Mouse (Mus musculus) forebrain, embryonic 12.5 days (tissue): Measurements from ENCODE around the gene Hlcs. TPM values are rescaled to one million over a fixed set of nuclear protein-coding genes. Genes with fewer than 3 reads are reported as not detected.
A peak's percentile ranks its signal among the peaks of the same experiment; 100 is the strongest.

Experiments
- ATAC-seq: fragments of 200-750 bp; cut with Nextera tagmentation; 2 replicates; pipeline ENCODE4 v1.8.0; 2017; ENCODE audit warnings: moderate TSS enrichment; ENCODE audit not compliant: low FRiP score
- H3K27ac ChIP-seq: fragments of 300-500 bp; sonication (generic); 2 replicates; pipeline ENCODE4 v1.5.1; 2016; ENCODE audit warnings: mild to moderate bottlenecking
- H3K27me3 ChIP-seq: fragments of 300-500 bp; sonication (generic); 2 replicates; pipeline ENCODE4 v1.6.1; 2016; ENCODE audit warnings: mild to moderate bottlenecking
- H3K36me3 ChIP-seq: fragments of 300-500 bp; sonication (generic); replicated peaks from 2 replicates; pipeline ENCODE4 v1.6.1; 2016; ENCODE audit warnings: mild to moderate bottlenecking
- H3K4me1 ChIP-seq: fragments of 300-500 bp; sonication (generic); 2 replicates; pipeline ENCODE4 v1.6.1; 2016
- H3K4me2 ChIP-seq: fragments of 300-500 bp; sonication (generic); 2 replicates; pipeline ENCODE4 v1.6.1; 2016; ENCODE audit warnings: mild to moderate bottlenecking, moderate library complexity
- H3K4me3 ChIP-seq: fragments of 300-500 bp; sonication (generic); replicated peaks from 2 replicates; pipeline ENCODE4 v1.5.1; 2016; ENCODE audit warnings: mild to moderate bottlenecking
- H3K9ac ChIP-seq: fragments of 300-500 bp; sonication (generic); 2 replicates; pipeline ENCODE4 v1.6.1; 2016; ENCODE audit warnings: mild to moderate bottlenecking
- H3K9me3 ChIP-seq: fragments of 300-500 bp; sonication (generic); 2 replicates; pipeline ENCODE4 v1.6.1; 2016
- WGBS: fragments of 180-500 bp; shearing (Covaris S2); methylation state at CpG from one replicate; pipeline ENCODE4 v1.1.7; 2016; 5-methylcytosine and 5-hydroxymethylcytosine counted together
- polyA plus RNA-seq: library from polyadenylated mRNA; unstranded; fragments of >200 nt; fragmentation: Nextera tagmentation; extraction: Ambion mirVana; gene quantifications from 2 replicates; pipeline ENCODE4 v1.2.1, GENCODE M21; 2016

The Hlcs gene
- polyA plus RNA-seq, 1 experiment from 2014 or later: 13.6 TPM

DNA sequence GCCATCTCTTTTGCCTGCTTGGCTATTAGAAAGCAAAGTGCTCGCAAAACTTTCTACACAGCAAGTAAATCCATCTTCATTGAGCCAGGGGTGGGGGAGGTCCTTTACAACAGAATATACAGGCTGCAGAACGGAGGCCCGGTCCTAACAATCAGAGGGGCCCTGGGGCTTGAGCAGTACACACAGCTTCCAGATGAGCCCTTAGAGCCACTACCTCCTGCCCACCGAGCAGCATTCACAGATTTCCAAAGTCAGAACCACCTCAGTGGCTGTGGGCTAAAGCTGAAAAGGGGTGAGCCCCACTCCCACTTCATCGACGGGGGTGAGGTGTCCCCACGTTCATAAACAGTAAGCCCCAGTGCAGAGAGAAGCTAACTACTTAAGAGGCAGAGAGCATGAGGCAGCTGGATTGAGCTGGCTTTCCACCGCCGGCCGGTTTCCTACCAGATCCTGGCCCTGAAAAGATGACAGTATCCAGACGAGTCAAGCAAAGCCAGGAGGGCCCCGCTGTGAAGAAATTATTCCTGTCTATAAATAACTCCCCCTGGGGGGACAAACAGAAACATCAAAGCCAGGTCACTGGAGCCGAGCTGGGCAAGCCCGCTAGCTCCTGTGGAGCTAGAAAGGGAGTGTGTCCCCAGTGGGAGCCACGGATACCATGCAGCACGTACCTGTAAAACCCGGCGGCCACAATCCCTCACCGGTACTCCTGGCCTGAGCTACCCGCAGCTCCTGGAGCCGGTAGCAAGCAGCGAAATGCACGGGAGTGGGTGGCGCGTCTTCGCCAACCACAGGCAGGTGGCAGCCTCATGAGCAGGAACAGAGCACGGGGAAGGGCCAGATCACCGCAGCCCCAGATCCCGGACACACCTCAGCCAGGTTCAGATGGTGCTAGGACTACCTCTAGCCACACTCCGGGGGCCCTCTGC is 10.8 kb downstream of the Hlcs start:
- Histone ChIP-seq H3K27ac (no peak overlapping the region; the same call in 1 of the 2 replicates), H3K4me2 (peak overlapping the region; percentile 47), H3K27me3 (peaks cover 22% of the 10 kb centered on the region), H3K36me3 (0 out of 2 replicates have a peak, but pooled peaks cover 4% of the 10 kb centered on the region), H3K4me1 (peaks cover 17% of the 10 kb centered on the region), H3K9ac (peak overlapping the region; percentile 51), H3K4me3 (peak overlapping the region; percentile 5; the same call in 1 of the 2 replicates), H3K9me3 (no peaks in the 10 kb centered on the region)
- no peak for ATAC-seq
- WGBS: 8% methylated on average over 30 of the region's 30 CpGs

DNA sequence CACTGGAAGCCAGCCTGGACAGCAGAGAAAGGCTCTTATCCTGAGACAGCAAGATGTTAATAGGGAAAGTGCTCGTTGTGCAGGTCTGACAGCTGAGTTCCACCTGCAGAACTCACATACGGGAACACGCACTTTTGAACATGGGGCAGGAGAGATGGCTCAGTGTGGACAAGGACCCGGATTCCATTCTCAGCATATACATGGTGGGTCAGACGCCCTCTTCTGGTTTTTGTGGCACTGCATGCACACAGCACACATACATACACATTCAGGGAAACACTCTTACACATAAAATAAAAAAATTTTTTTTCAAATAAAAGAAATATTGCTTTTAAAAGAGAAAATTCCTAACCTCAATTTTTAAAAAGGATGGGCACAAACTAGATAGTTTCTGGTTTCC is 11.7 kb downstream of the Hlcs start:
- Histone ChIP-seq H3K9me3 (no peaks in the 10 kb centered on the region), H3K27me3 (peaks cover 22% of the 10 kb centered on the region), H3K27ac (no peak overlapping the region), H3K4me2 (no peak overlapping the region), H3K4me1 (peaks cover 16% of the 10 kb centered on the region), H3K4me3 (no peak overlapping the region), H3K9ac (no peak overlapping the region), H3K36me3 (0 out of 2 replicates have a peak, but pooled peaks cover 4% of the 10 kb centered on the region)
- 82% methylated on average over 5 of the region's 5 CpGs for WGBS
- no peak for ATAC-seq

DNA sequence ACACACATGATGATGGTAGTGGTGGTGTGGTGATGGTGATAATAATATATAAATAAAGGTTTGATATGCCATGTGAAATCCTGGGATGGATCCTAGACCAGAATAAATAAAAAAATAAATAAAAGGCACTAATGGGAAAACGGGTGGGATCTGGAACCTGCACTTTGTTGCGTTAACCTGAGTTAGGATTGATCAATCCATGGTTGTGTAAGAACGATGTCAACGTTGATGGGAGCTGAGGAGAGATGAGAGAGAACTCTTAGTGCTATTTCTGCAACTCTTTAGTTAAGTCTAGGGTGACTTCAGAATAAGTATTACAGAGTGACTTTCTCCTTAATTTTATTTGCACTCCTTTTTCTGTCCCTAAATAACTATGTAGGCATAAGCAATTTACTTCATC is 12.2 kb downstream of the Hlcs start:
- H3K27me3 ChIP-seq: peaks cover 22% of the 10 kb centered on the region
- H3K9ac ChIP-seq: no peak overlapping the region
- H3K27ac ChIP-seq: no peak overlapping the region
- no peak overlapping the region for H3K4me3 ChIP-seq
- 0 out of 2 replicates have a peak, but pooled peaks cover 4% of the 10 kb centered on the region for H3K36me3 ChIP-seq
- H3K4me1 ChIP-seq: peaks cover 16% of the 10 kb centered on the region
- 96% methylated on average over 4 of the region's 4 CpGs for WGBS
- H3K9me3 ChIP-seq: no peaks in the 10 kb centered on the region
- no peak for ATAC-seq
- H3K4me2 ChIP-seq: no peak overlapping the region

DNA sequence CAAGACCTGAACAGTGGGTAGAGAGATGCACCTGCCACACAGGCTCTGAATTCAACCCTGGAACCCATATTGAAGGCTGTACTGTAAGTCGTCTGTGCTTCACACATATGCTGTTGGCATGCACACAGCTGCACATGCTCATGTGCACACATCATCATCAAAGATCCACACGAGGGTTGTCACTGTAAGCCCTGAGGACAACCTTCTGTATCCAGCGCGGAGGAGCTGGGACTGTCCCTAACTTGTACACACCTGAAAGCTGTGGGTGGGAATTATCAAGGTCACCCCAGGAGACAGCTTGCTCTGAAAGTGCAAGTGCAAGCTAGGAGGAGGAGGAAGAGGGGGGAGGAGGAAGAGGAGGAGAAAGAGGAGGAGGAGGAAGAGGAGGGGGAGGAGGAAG is 14.2 kb downstream of the Hlcs start:
- H3K4me3 ChIP-seq: no peak overlapping the region
- H3K9me3 ChIP-seq: no peaks in the 10 kb centered on the region
- no peak overlapping the region for H3K9ac ChIP-seq
- 75% methylated on average over 4 of the region's 4 CpGs for WGBS
- no peak overlapping the region for H3K27ac ChIP-seq
- H3K4me2 ChIP-seq: no peak overlapping the region
- peaks cover 16% of the 10 kb centered on the region for H3K4me1 ChIP-seq
- H3K36me3 ChIP-seq: no peaks in the 10 kb centered on the region
- H3K27me3 ChIP-seq: peaks cover 20% of the 10 kb centered on the region
- no peak for ATAC-seq

DNA sequence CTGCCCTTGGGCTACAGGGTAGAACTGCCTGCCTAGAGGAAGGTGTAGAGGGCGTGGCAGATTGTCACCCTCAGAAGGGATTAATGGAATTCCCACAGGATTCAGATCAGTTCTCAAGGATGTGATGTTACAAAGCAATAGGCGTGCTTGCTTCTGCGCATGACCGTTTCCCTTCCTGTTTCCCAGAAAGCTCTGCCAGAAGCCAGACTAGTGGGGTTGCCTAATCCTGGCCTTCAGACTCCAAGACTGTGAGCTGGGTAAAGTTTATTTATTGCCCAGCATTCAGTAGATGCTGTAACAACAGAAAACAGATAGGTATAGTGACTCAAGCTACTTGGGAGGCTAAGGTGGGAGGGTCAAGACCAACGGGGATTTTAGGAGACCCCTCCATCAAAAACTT is 15.3 kb downstream of the Hlcs start:
- H3K9me3 ChIP-seq: no peaks in the 10 kb centered on the region
- peaks cover 12% of the 10 kb centered on the region for H3K4me1 ChIP-seq
- no peak for ATAC-seq
- peaks cover 11% of the 10 kb centered on the region for H3K27me3 ChIP-seq
- no peak overlapping the region for H3K4me2 ChIP-seq
- H3K27ac ChIP-seq: no peak overlapping the region
- no peak overlapping the region for H3K4me3 ChIP-seq
- no peak overlapping the region for H3K9ac ChIP-seq
- WGBS: 91% methylated on average over 5 of the region's 5 CpGs
- no peaks in the 10 kb centered on the region for H3K36me3 ChIP-seq

DNA sequence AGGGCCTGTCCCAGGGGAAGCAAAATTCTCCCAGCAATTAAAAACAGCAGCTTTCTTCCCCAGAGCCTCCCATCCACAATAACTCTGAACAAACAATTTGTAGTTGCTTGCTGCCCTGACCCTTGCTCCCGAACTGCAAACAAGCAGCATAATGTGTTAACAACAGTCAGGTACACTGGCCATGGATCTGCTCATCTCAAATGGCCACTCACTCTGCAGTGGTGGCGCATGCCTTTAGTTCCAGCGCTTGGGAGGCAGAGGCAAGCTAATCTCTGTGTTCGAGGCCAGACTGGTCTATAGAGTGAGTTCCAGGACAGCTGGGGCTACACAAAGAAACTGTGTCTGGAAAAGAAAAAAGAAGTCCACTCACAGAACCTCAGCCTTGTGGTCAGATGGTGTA is 22.2 kb downstream of the Hlcs start:
- Histone ChIP-seq H3K27ac (no peak overlapping the region), H3K4me2 (no peak overlapping the region), H3K9me3 (no peaks in the 10 kb centered on the region), H3K27me3 (no peaks in the 10 kb centered on the region), H3K4me1 (peaks cover 12% of the 10 kb centered on the region), H3K36me3 (no peaks in the 10 kb centered on the region), H3K9ac (no peak overlapping the region), H3K4me3 (no peak overlapping the region)
- no peak for ATAC-seq
- 83% methylated on average over 4 of the region's 4 CpGs for WGBS

DNA sequence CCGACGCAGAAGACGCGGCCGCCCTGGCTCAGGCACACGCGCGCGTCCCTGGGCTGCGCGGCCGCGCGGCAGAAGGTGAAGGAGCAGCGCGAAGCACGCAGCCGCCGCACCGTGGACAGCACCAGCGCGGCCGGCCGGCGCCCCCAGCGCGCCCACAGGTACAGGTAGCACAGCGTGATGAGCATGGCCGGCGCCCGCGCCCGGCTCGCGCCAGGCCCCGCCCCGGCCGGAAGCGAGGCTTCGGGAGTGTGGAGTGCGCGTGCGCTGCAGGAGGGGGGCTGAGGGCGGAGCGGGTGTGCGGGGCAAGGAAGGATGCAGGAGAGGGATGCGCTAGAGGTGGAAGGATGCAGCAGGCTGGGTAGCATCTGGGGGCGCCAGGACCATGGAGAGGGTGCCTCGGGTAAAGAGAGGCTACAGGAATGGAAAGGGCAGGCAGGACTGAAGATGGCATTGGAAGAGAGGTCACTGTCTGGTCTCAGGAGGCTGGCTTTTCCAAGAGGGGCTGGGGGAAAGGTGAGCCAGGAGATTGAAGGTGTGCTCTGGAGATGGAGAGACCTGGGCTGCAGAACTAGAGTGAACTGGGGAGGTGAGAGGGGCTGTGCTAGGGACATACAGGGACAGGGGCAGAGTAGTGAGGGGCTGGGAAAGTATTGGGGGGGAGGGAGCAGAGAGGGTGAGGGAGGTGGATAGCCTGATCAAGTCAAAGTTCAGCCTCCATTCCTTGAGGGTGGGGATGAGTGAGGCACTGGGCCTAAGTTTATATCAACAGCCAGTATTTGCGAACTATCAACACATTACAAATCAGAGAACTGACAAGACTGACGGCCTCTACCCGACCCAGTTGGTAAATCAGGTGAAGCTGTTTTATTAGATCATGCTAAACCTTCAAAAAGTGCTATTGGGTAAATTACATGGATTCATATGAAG is 23.0 kb downstream of the Hlcs start:
- no peaks in the 10 kb centered on the region for H3K9me3 ChIP-seq
- H3K4me2 ChIP-seq: peak overlapping the region; percentile 100
- peak; percentile 97 for ATAC-seq
- peak overlapping the region; percentile 90 for H3K9ac ChIP-seq
- H3K4me3 ChIP-seq: peak overlapping the region; percentile 94
- no peaks in the 10 kb centered on the region for H3K27me3 ChIP-seq
- 6% methylated on average over 50 of the region's 52 CpGs for WGBS
- no peaks in the 10 kb centered on the region for H3K36me3 ChIP-seq
- H3K27ac ChIP-seq: peak overlapping the region; percentile 67
- H3K4me1 ChIP-seq: peaks cover 12% of the 10 kb centered on the region

- Histone ChIP-seq H3K4me2 (peak overlapping the region; percentile 100), H3K9me3 (no peaks in the 10 kb centered on the region), H3K27me3 (no peaks in the 10 kb centered on the region), H3K27ac (peak overlapping the region; percentile 67), H3K36me3 (no peaks in the 10 kb centered on the region), H3K9ac (peak overlapping the region; percentile 90), H3K4me3 (peak overlapping the region; percentile 94), H3K4me1 (peaks cover 12% of the 10 kb centered on the region)
- ATAC-seq: peak; percentile 69
- 12% methylated on average over 39 of the region's 39 CpGs for WGBS
These were observed 24.0 kb downstream of the Hlcs start for GRCm38 (mm10) chr16:94289138-94290072.

- Histone ChIP-seq H3K36me3 (peaks cover 6% of the 10 kb centered on the region; the same call in 1 of the 2 replicates), H3K4me1 (peaks cover 12% of the 10 kb centered on the region), H3K4me3 (no peak overlapping the region), H3K9me3 (no peaks in the 10 kb centered on the region), H3K9ac (no peak overlapping the region), H3K27ac (no peak overlapping the region), H3K4me2 (no peak overlapping the region), H3K27me3 (no peaks in the 10 kb centered on the region)
- no peak for ATAC-seq
- 92% methylated on average over 9 of the region's 9 CpGs for WGBS
These were observed 25.5 kb downstream of the Hlcs start for GRCm38 (mm10) chr16:94287826-94288225.

GRCm38 (mm10) chr16:94283972-94284371 is 29.4 kb downstream of the Hlcs start:
- Histone ChIP-seq H3K27me3 (no peaks in the 10 kb centered on the region), H3K4me3 (no peak overlapping the region), H3K36me3 (peaks cover 13% of the 10 kb centered on the region), H3K9me3 (0 out of 2 replicates have a peak, but pooled peaks cover 4% of the 10 kb centered on the region), H3K9ac (no peak overlapping the region), H3K4me1 (peaks cover under 1% of the 10 kb centered on the region; the same call in 1 of the 2 replicates), H3K4me2 (no peak overlapping the region), H3K27ac (no peak overlapping the region)
- no peak for ATAC-seq
- WGBS: 88% methylated on average over 3 of the region's 3 CpGs

DNA sequence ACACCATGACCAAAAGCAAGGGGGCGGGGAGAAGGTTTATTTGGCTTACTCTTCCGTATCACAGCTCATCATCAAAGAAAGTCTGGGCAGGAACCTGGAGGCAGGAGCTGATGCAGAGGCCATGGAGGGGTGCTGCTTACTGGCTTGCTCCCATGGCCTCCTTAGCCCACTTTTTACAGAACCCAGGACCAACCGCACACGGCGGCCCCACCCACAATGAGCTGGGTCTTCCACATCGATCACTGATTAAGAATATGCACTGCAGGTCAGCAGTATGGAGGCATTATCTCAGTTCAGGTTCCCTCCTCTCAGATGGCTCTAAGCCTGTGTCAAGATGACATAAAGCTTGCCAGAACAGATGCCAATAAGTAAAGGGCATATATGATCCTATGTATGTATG is 42.5 kb downstream of the Hlcs start:
- Histone ChIP-seq H3K27me3 (no peaks in the 10 kb centered on the region), H3K9me3 (no peaks in the 10 kb centered on the region), H3K4me2 (no peak overlapping the region), H3K4me3 (no peak overlapping the region), H3K36me3 (peaks cover 16% of the 10 kb centered on the region; the same call in 1 of the 2 replicates), H3K9ac (no peak overlapping the region), H3K4me1 (peaks cover 4% of the 10 kb centered on the region; the same call in 1 of the 2 replicates), H3K27ac (no peak overlapping the region)
- no peak for ATAC-seq
- 89% methylated on average over 6 of the region's 6 CpGs for WGBS
